Mouse (Mus musculus) left cerebral cortex, adult 8-10 months (tissue): ENCODE measurements around the gene Rbm20. TPM values are rescaled to one million over a fixed set of nuclear protein-coding genes. Genes with fewer than 3 reads are reported as not detected.

Source experiments
- DNase-seq, 2 experiments: peaks; one replicate each; pipeline ENCODE4 v3.0.0; 2022; ENCODE audit warnings: low spot score in 2 of 2
- total RNA-seq, 4 experiments: library from RNA; stranded (reverse); gene quantifications; 2 replicates each; pipeline ENCODE4 v1.2.4; 2022

Rbm20 gene
- total RNA-seq, 4 experiments from 2014 or later = 4.7 to 6.5 (median 5.8) TPM

DNA sequence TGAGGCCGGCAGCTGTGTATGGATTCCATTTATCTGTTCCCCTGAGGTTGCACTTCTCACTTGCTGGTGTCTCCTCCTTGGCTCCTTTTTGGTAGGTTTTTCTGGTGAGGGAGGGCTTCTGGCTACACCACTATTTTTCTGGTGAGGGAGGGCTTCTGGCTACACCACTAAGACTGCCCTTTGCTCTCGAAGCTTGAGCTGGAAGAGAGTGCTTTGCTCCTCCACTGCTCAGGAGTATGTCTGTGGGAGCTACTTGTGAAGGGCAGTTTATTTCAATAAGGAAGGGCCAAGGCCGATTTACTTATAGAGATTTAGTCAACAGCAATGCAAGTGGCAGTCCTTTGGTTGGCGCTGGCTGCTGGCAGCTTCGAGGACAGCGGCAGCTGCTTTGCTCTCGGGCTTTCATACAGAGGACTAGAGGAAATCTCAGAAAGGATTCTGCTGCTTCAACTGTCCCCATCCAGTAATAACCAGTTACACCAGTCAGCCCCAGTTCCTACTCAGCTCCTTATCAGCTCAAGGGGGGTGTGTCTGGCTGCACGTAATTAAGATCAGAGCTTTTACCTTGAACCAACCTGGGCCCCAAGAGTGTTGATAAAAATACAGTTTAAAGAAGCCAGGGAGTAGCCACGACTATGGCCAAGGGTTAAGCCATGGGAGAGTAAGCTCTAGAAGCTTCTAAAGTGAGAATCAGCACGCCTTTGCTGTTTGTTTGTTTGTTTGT, 171.3 kb downstream of the Rbm20 start:
- no peak for DNase-seq

DNA sequence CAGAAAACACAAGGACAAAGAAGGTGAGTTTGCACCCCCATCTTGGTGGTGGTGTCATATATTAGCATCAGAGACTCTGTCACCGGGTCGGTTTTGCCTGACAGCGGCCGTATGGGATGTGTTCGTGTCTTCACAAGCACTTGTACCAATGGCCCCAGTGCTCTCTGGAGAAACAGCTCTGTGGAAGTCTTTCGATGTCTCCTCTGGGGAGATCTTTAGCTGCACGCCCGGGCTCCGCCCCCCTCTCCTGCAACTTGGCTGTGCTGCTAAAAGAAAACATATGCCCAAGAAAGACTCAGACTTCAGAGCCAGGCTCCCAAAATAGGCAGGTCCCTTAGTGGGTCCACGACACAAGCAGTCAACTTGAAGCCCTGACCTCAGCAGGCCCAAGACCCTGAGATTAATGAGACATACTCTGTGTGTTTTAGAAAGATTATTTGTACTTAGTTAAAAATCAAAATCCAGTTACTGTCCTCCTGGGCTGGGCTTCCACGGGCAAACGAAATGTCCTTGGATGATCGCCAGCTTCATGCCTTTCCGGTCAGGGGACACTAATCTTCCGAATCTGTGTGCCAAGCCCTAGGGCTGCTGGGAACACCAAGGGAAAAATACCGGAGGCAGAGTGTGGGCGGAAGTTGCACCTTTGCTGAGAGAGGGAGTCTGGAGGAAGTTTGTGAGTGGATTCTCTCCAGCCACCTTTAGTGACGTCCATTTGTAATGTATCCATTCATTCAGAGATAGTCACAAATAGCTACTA, 173.2 kb downstream of the Rbm20 start:
- DNase-seq = peak in 1 of 2 experiments; percentile 55

DNA sequence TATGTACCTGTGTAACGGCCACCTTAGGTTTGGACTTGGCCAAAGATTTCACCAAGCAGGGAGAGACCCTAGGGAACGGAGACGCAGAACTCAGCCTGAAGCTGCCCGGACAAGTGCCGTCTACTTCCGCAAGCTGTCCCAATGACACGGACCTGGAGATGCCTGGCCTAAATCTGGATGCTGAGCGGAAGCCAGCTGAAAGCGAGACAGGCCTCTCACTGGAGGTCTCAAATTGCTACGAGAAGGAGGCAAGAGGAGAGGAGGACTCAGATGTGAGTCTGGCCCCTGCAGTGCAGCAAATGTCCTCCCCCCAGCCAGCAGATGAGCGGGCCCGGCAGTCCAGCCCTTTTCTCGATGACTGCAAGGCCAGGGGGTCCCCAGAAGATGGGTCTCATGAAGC, 174.2 kb downstream of the Rbm20 start:
- no peak for DNase-seq

DNA sequence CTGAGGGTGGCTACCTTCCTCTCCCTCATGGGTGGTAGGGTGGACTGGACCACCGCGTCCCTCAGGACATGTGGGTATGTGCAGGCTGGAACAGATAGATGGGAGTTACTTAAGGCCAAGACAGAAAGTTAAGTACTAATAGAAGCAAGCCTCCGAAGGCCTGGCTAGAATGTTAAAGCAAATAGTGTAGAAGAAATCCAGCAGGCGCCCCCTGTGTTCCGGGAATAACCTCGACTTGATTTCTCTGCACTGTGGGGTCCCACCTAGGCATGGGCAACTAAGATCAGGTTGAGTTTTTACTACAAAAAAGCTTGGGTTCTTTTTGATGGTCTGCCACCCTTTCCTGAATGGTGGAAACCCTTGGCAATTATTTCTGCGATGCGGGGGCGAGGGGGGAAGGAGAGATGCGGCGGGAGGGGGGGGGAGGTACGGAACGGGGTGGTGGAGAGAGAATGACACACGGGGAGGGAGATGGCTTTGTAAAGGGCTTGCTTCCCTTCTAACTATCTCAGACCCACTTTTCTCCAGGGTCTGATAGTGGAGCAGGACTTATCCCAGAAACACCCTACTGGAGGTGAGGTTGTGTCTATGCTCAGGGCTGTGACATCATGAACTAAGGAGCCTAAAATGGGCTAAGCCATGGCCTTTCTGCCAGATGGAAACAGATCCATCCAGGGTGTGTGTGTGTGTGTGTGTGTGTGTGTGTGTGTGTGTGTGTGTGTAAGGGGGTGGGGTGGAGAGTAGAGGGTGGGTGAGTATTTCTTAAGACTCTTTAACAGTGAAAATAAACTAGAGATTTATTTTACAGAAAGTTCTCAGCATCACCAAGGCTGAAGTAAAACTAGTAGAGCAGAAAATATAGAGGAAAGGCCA, 175.0 kb downstream of the Rbm20 start:
- DNase-seq = no peak

DNA sequence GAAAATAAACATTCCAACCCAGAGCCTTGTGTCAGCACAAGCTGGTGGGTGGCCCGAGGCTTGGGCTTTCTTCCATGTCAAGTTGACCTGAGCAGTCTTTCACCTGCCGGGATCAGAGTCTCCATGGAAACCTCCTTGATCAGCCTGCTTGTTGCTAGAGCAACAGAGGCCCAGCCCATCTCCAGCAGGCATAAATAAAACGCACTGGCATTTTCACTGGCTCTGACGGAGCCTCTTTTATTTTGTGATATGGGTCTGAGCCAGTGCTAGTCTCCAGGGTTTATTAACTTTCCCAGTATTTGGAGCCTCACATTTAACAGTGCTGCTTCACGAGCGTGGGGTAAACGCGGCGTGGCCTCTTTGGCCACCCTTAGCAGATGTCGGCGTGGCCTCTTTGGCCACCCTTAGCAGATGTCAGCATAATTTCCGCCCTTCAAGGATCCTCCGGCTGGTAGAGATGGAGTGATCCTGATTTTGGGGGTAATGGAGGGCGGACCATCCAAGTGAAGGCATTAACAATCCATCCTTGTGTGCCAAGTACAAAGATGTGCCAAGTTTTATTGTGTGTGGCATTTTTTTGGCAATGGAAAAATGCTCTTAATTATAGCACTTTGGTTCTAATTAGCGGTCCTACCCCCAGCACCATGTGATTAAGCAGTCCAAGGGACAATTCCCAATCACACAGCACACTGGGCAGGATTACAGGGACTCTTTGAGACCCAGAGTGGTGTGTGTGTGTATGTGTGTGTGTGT, 175.8 kb downstream of the Rbm20 start:
- DNase-seq = peak in 1 of 2 experiments; percentile 80

DNA sequence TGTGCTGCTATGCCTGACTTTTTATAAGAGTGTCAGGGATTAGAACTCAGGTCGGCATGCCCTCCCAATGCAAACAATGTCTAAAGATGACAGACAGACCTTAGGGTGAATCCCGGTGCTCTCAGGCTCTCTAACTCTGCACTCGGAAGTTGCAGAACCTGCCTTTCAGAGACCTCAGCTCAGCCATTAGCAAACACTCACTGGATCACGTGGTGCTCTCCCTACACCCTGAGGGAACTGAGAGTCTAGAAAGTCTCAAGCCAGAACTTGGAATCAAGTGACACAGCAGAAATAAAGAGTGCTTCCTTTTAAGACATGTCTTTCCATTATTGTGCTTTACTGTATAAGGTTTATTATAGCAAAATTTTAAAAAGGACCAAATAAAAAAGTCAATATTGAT, 177.9 kb downstream of the Rbm20 start:
- DNase-seq = no peak

DNA sequence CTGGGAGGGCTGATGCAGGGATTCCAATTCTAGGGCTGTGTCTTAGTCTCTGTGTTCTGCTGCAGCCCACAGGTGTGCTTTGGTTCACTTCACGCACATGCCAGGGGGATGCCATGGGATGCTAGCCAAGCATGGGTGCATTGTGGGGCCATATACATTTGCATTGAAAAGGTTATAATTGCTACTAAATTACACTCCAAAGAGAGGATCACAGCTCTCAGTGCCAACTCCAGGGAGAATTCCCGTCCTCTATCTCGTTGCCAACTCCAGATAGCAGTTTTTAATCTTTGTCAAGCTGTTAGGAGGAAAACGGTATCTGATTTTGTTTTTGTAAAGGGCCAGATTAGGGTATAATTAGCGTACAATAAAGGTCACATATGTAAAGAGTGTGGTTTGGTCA, 178.7 kb downstream of the Rbm20 start:
- DNase-seq = no peak

DNA sequence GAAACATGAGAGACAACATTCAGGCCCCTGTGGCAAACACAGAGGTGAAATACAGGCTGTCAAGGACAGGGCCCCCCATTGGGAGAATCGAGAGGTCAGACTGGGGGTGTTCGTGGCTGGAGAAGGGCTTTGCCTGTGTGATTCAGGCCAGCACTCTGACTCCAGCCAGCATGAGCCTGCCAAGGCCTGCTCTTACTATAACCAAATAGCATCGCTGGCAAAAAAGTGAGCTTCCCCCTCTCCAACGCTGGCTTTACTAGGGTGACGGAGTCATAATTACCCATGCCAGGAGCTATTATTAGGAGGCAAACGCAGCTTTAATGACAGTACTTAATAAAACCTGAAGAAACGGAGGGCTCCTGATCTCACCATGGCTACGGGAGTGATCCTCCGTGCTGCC, 179.7 kb downstream of the Rbm20 start:
- no peak for DNase-seq

DNA sequence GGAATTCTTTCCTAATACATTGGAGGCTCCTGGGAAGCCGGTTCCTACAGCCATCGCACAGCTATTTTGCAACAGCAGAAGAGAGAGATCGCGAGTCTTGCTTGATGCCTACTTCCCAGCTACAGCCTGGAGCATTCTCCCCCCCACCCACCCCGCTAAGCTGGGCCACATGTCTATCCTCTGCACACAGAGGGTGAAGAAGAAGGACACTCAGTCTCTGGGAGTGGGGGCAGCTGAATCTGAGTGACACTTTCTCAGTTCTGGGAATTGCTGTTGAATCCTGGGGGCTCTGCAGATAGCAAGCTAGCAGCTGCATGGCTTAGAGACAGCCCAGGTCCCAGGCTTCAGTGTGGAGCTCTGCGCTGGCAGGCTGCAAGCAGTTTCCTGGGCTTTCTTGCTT, 180.9 kb downstream of the Rbm20 start:
- DNase-seq = no peak

DNA sequence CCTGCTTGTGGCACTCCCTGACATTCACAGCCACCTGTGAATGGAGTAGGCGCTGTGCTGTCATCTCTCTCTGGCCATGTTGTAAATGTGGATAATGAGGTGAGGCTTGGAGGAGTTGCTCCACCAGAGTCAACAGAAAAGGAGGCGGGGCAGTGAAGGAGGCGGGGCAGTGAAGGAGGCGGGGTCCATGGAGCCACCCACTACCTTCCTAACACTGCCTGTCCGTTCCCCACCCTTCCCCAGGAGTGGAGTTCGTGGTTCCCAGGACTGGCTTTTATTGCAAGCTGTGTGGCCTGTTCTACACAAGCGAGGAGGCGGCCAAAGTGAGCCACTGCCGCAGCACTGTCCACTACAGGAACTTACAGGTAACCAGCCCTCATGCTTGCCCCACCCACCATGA, 182.0 kb downstream of the Rbm20 start:
- DNase-seq = no peak

DNA sequence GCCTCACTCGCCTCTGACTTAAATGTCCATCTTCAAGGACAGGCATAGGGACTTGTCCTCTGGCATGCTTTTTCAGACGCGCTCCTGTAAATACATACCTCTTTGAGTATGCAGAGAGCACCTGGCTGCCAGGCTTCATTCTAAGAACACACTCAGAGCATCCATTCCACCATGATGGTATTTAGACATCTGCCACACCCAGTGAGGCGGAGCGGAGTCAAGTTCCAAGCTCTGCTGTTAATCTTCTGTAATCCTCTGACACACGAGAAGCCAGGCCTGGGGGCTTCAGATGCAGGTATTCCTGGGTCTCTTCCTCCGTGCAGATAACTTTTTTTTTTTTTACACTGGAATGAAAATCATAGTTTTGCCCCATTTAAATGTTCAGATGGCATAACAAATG, 182.5 kb downstream of the Rbm20 start:
- DNase-seq = no peak

DNA sequence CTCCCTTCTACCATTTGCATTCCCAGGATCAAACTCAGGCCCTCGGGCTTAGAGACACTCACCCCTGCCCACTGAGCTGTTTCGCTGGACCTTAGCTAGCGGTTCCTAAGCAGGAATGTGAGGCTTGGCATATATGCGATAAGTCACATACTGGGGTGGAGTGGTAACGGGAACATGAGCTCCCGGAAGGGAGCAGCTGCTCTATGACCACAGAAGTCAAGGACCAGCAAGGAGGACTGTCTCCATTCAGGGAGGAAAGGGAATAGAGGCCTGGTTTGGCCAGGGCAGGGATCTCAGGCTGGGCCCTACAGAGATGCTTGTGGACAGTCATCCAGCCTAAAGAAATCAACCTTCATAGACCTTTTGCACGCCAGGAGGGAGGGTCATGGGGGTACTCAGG, 184.2 kb downstream of the Rbm20 start:
- no peak for DNase-seq

DNA sequence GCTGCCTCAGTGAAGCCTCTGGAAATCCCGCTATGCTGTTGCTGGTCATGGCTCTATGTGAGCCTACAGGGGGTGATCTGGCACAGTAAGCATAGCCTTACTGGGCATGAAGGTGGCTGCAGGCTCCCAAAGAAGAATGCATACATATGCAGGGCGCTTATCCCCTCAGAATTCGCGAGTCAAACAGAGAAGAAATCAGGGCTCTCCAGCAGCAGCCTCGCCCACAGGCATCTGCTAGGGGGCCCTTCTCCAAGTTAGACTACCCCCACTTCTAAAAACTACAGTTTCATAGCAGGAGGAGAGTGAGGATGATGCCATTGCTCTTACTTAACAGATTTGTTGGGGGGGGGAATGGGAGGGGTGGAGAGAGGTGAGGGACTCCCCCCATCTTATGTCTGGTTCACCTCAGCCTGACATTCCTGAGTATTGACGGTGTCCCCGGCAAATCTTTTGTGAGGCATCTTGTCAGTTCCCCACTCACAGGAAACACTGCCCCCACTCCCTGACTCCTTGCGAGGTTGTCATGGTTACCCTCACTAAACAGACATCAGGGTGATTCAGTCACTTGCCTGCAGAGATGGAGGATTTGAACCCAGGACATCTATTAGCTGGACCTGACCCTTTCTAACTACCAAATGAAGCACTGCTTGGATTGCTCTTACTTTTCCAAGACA, 185.6 kb downstream of the Rbm20 start:
- DNase-seq = peak in 1 of 2 experiments; percentile 59

DNA sequence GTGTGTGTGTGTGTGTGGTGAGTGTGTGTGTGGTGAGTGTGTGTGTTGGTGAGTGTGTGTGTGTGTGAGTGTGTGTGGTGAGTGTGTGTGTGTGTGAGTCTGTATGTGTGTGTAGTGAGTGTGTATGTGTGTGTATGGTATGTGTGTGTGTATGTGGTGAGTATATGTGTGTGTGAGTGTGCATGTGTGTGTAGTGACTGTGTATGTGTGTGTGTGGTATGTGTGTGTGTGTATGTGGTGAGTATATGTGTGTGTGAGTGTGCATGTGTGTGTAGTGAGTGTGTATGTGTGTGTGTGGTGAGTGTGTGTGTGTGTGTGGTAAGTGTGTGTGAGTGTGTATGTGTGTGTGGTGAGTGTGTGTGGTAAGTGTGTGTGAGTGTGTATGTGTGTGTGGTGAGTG, 190.1 kb downstream of the Rbm20 start:
- no peak for DNase-seq

DNA sequence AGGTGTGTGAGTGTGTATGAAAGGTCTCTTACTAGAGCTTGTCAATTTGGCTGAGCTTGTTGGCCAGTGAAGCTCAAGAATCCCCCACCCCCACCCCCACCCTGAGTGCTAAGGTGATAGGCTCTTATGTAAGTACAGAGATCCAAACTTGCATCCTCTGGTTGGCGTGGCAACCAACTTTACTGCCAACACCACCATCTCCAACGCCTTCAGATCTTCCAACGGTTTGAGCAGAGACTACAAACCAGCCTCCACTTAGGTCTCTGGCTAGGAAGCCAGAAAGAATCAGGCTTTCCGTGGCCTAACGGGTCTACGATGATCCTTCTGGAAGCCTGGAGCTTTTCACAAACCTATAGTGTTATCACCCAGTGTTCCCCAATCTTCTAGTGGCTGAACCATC, 191.0 kb downstream of the Rbm20 start:
- DNase-seq = peak in 1 of 2 experiments; percentile 57

DNA sequence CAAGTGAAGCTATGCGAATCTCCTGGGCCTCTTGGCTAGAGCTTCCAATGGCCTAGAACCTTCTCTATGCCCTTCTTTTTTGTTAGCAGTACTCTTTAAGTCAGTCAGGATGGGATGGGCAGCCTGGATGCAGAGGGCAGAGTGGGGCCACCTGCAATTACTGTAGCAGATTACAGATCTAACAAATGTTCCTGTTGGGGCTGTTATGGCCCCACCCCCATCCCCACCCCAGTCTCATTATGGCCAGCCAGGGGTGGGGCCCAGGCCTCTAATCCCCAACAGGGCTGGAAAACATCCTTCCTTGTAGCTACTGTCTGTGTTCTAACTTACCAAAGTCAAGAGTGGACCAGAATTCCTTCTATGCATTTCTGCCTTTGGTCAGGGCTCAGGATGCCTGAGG, 191.7 kb downstream of the Rbm20 start:
- no peak for DNase-seq

DNA sequence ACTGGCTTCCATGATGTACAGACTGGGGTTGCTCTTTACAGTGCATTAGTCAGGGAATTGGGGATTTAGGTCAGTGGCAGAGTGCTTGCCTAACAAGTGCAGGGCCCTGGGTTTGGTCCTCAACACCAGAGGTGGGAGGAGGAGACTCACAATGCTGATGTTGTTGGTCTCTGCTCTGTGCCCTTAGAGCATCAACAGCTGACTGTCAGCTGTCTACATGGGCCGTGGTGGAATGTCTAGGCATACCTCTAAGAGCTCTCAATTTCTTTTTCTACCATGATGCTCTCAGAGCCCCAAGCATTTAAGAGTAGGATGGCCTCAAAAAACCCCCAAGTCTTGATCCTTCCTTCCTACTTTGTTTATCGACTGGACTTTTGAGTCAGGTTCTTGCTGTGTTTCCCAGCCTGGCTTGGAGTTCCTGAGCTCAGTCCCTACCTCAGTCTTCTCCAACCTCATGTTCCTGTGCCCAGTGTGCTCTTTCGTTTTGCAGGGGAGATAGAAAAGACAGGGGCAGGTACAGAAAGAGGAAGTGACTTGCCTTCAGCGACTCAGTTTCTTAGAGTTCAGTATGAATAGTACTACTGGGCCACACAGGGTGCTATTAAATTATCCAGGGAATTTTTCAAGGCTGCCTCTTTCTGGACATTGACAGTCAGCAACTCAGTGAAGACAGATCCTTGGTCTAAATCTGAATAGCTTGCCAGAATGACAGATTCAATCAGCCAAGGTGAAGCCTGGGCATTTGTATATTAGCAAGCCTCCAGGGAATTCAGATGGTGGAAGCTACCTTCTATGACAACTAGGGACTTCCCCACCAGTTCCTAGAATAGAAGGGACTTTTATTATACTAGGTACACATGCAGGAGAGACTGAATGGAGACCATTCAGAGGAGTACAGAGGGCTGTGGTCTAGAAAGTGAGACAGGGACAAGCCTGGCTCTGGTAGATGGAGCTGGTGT, 192.6 kb downstream of the Rbm20 start:
- DNase-seq = no peak

DNA sequence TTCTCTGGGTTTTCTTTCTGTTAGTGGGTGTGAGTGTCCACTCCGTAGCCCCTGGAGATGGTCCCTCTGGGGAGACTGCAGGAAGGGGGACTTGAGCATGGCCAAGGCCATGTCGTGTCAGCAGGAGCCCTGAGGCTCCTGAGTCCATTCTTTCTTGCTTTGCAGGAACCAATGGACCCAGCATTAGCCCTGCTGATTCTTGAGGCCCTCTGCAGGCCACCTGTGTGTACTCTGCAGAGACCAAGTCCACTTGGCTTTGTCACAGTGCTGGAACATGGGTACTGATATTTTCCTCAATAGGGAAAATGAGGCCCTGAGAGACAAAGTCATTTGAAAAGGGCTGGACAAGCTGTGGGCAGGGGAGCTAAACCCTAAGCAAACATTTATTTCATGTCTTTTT, 193.5 kb downstream of the Rbm20 start:
- no peak for DNase-seq

DNA sequence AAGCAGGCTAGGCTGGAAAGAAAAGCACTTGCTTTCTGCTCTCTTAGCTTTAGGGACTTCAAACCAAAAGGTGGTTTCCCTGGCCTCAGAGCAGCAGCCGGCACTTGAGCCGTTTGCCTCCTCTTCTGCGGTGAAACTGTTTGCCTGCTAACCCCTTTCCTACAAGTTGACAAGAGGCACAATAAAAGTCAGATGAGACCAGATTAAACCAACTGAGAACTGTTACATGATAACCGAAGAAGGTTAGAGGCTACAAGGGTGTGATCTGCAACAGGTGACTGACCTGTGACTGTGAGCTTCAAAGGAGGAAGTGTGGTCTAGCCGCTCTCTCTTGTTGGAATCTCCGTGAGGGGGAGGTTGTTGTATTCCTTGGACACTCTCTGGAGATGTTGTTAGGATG, 194.4 kb downstream of the Rbm20 start:
- DNase-seq = no peak
